Mouse (Mus musculus) kidney, postnatal 14 days (tissue): ENCODE results near the gene Tnfsf14.

Experiments
- DNase-seq: peaks from one replicate; pipeline ENCODE4 v3.0.0; 2022; ENCODE audit warnings: mixed read lengths

Tnfsf14 gene

GRCm38 (mm10) chr17:57194041-57194507 lies at the start of gene Tnfsf14:
TSS of gene Tnfsf14 (minus strand) at chr17:57194177.
- DNase-seq = no peak

- DNase-seq = no peak
These were observed 43.2 kb upstream of the Tnfsf14 start for GRCm38 (mm10) chr17:57237181-57237580.

- DNase-seq = peak; percentile 24
These were observed 41.8 kb upstream of the Tnfsf14 start for GRCm38 (mm10) chr17:57235803-57236202.

- DNase-seq = peak; percentile 64
These were observed 40.4 kb upstream of the Tnfsf14 start for GRCm38 (mm10) chr17:57234254-57234928.

GRCm38 (mm10) chr17:57233038-57233437 lies 39.1 kb upstream of the Tnfsf14 start:
- peak; percentile 88 for DNase-seq

- DNase-seq = no peak
These were observed 38.2 kb upstream of the Tnfsf14 start for GRCm38 (mm10) chr17:57232200-57232599.

GRCm38 (mm10) chr17:57231321-57231771 lies 37.4 kb upstream of the Tnfsf14 start:
- DNase-seq = peak; percentile 29

- DNase-seq = peak; percentile 60
These were observed 36.8 kb upstream of the Tnfsf14 start for GRCm38 (mm10) chr17:57230728-57231125.

GRCm38 (mm10) chr17:57229851-57230727 lies 36.1 kb upstream of the Tnfsf14 start:
- DNase-seq = no peak

DNA sequence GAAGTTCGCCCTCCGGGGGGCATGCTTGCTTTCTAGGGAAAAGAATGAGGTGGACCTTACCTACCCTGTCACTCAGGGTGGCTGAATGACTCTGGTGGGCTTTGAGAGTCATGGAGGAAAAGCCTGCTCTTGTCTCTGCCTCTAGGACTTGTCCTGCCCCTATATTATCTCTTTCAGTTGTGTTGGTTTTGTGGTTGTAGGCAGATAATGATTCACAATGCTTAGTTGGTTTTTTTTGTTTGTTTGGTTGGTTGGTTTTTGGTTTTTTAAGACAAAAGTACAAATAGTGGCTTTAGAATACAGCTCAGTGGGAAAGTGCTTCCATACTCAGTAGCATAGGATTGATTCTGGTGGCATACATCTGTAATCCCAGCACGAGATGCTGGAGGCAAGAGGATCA lies 34.9 kb upstream of the Tnfsf14 start:
- no peak for DNase-seq

DNA sequence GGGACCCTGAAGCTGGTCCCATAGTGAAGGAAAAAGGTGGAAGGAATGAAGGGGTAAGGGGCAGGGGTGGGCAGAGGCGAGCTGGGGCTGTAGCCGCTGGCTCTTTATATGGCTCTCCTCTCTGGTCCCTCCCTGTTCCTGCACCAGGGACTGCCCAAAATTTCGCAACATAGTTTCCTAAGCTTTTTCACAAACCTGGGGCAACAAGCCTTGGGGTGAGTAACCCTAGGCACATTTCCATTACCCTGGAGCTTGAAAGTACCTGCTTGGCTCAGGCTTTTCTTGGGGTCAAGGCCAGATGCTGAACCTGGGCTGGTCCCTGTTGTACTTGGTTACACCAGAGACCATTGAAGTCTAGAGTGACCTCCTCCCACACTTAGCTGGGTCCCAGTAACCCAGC lies 34.0 kb upstream of the Tnfsf14 start, which contains the start of gene C3:
TSS of gene C3 (minus strand) at position 123 of the 400 bp plus-strand sequence.
- peak; percentile 29 for DNase-seq

DNA sequence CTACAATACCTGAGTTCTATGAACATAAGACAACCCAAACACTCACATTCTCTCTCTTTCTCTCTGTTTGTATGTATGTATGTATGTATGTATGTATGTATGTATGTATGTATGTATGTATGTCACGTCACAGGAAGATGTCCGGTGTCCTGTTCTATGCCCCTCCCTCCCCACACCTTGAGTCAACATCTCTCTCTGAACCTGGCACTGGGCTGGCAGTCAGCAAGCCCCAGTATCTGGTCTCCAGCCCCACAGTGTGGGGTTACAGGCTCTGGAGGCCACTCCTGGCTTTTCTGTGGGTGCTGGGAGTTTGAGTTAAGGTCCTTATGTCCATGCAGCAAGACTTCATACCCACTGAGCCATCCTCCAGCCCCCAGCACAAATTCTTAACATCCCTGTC lies 33.5 kb upstream of the Tnfsf14 start:
- no peak for DNase-seq

GRCm38 (mm10) chr17:57223313-57223712 lies 29.3 kb upstream of the Tnfsf14 start:
- DNase-seq = no peak

DNA sequence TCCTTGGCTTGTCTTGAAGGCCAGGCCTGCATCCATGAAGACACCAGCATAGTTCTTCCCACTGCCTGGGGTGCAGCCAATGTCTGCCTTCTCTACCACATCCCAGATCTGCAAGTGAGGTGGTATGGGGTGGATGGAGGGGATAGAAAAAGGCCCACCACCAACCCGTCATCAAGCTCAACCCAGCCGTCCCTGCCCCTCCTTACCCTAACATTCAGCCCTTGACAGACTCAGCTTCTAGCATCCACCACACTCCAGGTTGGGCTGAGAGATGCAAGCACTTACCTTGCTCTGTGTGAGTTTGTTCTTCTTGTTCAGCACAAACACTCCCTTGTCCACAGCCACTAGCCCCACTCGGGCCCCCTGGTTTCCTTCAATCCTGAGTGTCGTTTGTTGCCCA lies 27.9 kb upstream of the Tnfsf14 start:
- DNase-seq = no peak

- peak; percentile 64 for DNase-seq
These were observed 25.9 kb upstream of the Tnfsf14 start for GRCm38 (mm10) chr17:57219884-57220207.

DNA sequence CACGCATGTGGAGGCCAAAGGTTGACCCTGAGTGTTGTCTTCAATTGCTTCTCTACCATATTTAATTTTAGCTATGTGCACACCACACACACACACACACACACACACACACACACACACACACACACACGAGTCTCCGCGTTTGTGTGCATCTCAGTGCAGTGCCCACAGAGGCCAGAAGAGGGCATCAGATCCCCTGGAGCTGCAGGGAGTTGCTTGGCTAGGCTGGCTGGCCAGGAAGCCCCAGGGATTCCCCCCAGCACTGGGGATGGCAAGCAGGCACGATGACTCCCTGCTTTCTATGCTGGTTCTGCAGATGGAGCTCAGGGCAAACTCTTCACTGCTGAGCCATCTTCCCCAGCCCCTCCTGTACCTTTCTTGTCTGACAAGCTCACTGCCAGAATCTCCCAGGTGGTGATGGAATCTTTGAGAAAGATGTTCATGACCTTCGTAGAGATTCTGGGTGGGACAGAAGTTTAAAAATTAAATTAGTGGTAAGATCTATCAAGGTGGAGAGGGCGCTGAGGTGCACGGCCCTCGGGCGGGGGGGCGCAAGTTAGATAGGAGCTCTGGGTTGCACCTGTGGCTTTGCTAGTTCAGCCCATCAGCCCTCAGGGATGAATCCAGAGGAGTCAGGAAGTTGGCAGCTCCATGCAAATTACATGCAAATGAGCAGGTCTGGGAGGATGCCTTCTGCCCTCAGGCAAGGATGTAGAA lies 25.3 kb upstream of the Tnfsf14 start:
- DNase-seq = peak; percentile 80

DNA sequence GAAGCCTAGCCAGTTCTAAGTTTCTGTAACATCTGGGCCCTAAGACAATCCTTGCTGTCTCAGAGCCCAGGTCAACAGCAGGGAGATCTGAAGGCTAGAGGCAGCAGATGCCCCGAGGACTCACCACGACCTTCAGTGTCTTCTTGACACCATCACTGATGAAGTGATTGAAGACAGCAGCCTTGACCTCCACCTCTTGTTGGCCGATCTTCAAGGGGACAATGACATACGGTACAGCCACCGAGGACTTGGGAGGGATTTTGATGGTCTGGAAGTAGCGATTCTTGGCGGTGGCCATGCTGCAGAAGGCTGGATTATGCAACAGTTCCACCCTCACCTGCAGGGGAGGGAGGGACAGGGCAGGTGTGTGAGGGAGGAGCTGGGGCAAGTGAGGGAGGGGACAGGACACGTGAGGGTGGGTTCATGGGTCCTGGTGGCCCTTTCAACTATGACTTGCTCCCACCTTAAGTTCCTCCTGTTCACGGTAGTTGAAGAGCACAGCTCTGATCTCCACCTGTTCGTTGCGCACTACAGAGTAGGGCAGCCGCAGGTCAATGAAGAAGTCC lies 24.4 kb upstream of the Tnfsf14 start:
- no peak for DNase-seq

DNA sequence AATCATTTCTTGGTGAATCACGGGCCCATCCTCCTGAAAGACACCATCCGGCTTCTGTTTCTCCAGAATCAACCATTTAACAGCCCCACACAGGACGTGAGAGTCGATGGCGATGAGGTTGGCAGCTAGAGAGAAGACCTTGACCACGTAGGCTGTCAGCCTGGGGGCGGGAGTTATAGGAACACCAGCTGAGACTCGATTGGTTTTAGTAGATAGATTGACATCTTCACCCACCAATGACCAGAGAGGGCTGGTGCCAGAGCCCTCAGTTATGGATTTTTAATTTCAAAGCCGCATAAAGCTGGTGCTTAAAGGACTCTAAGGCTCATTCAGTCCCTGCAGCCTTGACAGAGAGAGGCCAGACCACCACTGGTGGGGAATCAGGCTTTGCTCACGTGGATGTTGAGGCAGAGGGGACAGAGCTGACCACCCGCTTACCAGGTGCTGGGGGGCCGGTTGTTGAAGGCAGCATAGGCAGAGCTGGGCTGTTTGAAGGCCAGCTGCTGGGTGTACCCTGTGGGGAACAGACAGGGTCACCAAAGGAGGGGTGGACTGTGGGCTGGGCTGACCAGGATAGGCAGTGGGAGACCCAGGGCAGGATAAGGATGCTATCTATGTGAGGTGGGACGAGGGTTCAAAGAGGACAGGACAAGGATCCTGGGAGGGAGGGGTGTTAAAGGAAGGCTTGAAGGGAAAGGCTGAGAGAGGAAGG lies 20.9 kb upstream of the Tnfsf14 start:
- DNase-seq = peak; percentile 30

GRCm38 (mm10) chr17:57211501-57211900 lies 17.5 kb upstream of the Tnfsf14 start:
- no peak for DNase-seq

- DNase-seq = no peak
These were observed 15.4 kb upstream of the Tnfsf14 start for GRCm38 (mm10) chr17:57209330-57209729.

GRCm38 (mm10) chr17:57207938-57208337 lies 14.0 kb upstream of the Tnfsf14 start:
- DNase-seq = peak; percentile 61
